Mouse (Mus musculus): ENCODE data around the gene Clec2i.
A peak's percentile ranks its signal among the peaks of the same experiment; 100 is the strongest.
"Not testable (repeated sequence)": the region's sequence is repeated elsewhere in the genome, so short reads cannot be mapped to it uniquely, and the experiment has no call there.

Clec2i gene

DNA sequence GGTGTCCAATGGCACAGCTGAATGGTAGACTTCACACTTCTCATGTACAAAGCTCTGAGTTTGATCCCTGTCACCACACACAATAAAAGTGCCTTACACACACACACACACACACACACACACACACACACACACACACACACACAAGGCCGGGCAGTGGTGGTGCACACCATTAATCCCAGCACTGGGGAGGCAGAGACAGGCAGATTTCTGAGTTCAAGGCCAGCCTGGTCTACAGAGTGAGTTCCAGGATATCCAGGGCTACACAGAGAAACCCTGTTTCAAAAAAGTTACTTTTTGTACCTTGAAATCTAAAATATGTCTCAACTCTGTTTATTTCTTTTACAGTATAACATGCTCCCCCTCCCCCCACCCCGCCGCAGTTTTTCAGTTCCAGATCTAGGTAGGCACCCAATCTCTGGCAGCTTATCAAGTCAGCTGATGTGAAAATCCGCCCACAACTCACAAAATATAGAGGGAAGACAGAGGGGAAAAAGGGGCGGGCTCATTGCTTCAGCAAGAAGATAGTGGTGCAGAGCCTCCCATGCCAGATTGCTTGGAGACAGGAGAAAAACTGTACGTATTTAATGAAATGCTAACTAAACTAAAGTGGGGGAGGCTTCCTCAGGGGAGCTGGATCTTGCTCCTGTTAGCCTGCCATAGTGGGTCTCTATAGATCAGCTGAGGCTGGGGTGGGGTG, at the start of gene Clec2i:
TSS of gene Clec2i (plus strand) at position 498 of the 700 bp plus-strand sequence.
- DNase-seq (ENCODE audit: extremely low read depth, low read depth), result not testable (repeated sequence)

DNA sequence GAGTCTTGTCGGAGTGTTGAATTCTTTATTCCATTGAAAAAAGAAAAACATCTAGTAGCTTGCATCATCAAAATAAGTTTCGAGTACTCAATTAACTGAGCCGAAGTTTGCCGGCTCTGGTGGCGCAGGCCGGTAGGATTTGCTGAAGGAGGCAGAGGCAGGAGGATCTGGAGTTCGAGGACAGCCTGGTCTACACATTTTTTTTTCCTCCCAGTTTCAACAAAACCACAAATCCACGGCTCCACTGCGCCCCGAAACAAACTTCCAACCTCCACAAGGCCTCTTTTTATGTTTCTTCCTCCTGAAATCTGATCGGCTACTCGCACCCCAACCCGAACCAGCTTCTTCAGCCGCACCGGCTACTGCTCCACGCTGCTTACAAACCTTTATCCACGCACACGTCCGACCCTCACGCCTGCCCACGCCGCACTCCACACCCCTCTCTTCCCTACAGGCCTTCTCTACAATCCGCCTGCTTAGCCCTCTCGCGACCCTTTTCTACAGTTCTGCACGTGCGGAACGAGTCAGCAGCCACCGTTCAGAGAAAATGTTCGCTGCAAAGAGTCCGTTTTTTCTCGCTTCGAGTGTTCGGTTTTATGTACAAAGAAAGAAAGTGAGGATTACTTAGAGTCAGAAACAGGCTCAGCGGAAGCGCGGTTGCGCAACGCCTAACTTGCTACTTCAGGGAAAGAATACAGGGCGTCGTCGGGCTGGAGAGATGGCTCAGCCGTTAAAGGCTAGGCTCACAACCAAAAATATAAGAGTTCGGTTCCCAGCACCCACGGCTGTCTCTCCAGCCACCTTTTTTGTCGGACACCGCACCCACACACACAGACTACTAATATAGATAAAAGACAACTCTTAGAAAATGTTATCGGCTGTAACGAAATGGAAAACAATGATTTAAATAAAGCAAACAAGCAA, 48.8 kb upstream of the Clec2i start:
- no peak for DNase-seq (ENCODE audit: extremely low read depth, low read depth)

DNA sequence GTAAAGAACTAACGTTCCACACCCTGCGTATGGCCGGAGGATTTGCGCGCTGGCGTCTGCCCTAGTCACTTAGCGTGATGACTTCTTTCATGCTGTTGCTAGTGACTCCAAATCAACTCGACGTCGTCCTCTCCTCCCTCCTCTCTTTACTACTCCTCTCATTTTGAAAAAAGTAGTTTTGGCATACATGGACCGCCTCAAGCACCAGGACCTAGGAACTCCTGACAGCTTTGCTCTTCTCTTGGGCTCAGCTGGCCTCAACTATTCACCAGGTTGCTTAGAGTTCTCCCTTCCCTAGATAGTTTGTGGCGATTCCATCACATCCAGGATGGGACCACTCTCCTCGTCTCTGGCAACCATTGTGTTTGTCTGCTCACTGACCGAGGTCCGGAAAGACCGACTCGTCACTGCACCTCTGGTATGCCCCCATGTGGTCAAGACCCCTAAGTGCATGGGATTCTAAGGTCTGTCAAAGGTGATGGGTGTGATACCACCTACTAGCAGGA, 48.1 kb upstream of the Clec2i start:
- DNase-seq (ENCODE audit: extremely low read depth, low read depth), result peak; percentile 78

DNA sequence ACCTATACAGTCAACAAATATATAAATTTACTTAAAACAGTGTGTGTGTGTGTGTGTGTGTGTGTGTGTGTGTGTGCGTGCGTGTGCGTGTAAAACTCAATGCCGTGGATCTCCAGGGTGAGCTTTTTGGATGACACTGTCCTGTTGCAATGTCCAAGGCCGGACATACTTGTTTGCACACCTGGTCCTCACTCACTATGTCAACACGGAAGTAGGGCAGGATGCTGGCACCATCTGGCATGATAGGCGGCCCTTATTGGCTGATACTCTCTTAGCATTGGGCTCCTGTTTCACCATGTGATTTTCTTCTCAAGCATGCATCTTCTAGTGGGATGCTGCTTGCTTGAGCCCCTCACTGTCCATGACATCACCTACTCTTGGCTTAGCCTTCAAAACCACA, 47.5 kb upstream of the Clec2i start:
- DNase-seq (ENCODE audit: extremely low read depth, low read depth), result no peak

DNA sequence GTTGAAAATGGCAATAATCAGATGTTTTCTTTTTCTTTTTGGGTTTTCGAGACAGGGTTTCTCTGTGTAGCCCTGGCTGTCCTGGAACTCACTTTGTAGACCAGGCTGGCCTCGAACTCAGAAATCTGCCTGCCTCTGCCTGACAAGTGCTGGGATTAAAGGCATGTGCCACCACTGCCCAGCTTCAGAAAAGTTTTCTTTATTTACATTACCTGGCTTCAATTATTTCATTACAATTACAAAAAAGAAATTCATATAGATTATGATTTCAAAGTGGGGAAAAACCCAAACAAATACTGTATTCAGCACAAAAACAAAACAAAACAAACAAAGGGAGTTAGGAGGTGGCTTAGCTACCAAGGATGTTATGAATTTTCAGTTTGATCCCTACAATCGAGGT, 46.7 kb upstream of the Clec2i start:
- DNase-seq (ENCODE audit: extremely low read depth, low read depth), result not testable (repeated sequence)

DNA sequence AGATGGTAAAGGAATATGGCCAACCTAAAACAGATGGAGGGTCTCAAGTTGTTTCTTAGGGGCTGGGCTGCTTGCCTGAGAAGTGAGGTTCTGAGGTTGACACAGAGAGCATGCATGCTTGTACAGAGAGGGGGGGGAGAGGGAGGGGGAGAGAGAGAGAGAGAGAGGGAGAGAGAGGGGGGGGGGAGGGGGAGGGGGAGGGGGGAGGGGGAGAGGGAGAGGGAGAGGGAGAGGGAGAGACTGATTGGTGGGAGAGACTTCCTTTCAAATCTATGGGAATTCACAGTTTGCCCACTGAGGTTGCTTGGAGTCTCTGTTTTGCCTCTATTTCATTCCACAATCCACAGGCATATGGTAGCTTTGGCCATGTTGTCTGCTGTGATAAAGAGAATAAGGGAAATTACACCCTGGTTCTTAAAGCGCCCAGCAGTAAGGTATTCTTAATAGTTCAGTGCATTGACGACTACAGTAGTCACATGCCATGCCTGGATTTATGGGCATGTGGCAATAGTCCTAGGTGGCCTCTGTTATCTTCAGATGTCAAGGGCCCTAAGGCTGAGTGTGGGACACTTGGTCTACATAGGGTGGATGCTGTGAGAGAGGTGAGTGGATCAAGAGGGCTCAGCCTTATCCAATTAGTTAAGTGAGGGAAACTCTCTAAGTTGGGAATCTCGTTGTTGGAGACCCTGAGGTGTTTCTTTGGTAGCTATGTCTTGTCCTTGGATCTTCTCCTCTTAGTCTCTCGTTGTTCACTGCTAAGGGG, 45.9 kb upstream of the Clec2i start:
- no peak for DNase-seq (ENCODE audit: extremely low read depth, low read depth)

DNA sequence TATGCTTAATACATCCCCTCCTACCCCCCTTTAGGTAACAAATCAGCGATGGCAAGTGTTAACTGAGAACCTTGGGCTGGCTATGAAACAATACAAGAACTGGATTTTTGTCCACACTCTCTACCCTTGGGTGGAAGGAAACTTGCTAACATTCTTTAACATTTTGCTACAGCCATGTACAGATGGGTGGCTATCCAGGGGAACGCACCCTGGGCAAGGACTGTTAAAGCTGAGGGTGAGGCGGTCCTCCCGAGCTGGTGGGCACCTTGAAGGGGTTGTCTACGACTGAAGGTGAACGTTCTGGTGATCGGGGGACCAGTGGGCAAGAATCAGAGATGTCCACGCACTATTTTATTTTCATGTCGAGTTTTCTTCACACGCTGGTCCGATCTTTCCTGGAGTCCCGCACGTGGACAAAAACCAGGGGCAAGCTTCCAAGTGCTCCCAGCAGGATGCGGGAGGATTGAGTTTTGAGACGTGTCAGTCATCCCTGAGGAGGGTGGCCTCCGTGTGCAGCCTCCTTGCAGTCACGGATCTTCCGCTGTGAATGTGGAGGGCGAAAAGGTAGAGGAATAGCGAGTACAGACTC, 44.9 kb upstream of the Clec2i start:
- no peak for DNase-seq (ENCODE audit: extremely low read depth, low read depth)

DNA sequence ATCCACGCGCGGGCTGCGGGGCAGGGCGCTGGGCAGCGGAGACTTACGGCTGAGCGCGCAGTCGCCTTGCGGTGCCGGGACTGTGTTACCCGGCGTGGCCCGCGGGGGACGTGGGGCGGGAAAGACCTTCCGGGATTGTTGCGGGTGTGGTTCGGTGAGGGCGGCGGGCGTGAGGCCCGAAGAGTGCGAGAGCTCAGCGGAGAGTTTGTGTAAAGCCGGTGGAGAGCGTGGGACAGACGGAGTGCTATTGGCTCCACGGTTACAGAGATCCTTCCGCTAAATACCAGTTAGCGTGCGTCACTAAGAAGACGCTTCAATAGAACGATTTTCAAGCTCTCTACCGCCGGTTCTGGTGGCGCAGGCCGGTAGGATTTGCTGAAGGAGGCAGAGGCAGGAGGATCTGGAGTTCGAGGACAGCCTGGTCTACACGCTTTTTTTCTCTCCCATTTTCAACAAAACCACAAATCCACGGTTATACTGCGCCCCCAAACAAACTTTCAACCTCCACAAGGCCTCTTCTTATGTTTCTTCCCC, 44.4 kb upstream of the Clec2i start:
- peak; percentile 84 for DNase-seq (ENCODE audit: extremely low read depth, low read depth)

DNA sequence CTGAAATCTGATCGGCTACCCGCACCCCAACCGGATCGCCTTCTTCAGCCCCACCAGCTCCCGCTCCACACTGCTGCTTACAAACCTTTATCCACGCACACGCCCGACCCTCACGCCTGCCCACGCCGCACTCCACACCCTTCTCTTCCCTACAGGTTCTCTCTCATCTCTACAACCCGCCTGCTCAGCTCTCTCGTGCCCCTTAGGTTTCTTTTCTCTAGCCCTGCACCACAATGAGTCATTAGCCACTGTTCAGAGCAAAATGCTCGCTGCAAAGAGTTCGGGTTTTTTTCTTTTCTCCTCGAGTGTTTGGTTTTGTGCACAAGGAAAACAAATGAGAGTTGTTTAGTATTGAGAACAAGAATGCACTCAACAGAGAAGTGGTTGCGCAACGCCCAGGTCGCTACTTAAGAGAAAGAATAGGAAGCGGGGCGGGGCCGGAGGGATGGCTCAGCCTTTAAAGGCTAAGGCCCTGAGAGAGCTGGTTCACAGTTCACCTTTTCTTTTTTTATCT, 43.9 kb upstream of the Clec2i start:
- peak; percentile 69 for DNase-seq (ENCODE audit: extremely low read depth, low read depth)

DNA sequence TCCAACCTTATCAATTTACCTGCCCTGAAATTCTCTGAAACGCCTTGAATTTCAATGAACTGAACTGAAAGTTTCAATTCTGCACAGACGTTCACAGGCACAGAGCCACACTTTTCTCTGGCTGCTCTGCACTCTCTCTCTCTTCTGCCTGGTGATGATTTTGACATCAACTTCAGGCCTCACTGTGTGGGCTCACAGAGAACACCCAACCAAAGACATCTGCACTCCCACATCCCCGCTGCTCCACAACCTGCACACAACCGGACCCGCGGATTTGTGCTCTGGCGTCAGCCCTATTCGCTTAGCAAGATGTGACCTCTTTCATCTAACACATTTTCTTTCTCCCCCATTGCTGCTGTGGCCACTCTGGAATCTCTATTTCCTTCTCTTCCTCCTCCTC, 43.3 kb upstream of the Clec2i start:
- DNase-seq (ENCODE audit: extremely low read depth, low read depth), result no peak

DNA sequence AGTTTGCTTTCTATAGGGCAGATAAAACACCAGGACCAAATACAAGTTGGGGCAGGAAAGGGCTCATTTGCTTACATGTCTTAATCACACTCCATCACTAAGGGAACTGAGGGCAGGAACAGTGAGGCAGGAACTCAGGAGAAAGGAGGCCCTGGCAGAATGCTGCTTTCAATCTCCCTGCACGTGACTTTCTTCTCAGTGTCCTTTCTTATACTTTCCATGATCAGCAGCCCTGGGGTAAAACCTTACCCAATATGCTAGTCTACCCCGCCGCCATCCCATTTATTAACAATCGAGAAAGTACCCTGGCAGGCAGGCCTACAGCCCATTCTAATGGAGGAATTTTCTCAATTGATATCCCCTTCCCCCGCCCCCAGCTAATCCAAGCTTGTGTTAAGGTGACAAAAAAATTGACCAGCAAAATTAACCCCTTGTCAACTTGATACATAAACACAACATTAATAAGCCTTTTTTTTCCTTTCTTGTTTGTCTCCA, 42.8 kb upstream of the Clec2i start:
- DNase-seq (ENCODE audit: extremely low read depth, low read depth), result no peak

DNA sequence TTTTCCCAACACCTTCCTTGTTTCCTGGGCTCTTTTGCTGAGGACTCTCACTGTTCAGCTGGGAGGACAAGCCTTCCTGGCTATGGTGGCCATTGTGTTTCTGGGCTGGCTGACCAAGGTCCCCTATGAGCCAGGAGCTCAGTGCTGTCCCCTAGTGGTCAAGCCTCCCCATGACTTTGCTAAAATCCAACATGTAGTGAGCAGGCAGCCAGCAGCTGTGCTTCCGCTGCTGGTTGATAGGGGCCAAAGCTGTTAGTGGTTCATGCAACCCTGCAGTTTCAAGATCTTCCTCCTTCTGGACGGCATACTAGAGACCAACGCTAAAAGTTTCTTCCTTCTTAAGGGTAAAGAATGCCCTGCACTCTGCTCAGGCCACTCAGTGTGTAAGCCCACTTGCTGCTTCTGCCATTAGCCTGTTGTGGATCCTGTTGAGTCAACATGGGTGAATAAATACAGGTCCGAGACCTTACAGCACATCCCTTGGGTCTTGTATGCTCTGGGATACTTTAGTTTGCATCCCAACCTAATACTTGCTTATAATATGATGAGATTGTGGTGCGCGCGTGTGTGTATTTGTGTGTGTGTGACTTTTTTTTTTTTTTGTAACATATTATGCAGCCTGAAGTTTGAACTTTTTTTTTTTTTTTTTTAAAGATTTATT, 41.9 kb upstream of the Clec2i start:
- peak; percentile 92 for DNase-seq (ENCODE audit: extremely low read depth, low read depth)

DNA sequence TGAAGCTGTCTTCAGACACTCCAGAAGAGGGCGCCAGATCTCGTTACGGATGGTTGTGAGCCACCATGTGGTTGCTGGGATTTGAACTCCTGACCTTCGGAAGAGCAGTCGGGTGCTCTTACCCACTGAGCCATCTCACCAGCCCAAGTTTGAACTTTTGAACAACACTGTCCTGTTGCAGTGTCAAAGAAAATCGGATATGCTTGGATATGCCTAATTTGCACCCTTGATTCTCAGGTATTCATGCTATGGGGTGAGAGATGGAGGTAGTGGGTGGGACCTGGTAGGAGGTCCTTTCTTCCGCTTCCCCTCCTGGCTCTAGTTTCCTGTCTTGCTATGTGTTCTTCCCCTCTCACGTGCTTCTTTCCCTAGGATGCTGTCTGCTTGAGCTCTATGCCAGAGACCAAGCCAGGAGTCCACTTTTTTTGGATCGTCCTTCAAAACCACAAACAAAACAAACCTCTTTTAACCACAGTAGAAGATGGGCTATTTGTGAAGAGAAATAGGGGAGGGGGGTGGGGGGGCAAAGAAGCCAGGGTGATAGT, 41.3 kb upstream of the Clec2i start:
- no peak for DNase-seq (ENCODE audit: extremely low read depth, low read depth)

DNA sequence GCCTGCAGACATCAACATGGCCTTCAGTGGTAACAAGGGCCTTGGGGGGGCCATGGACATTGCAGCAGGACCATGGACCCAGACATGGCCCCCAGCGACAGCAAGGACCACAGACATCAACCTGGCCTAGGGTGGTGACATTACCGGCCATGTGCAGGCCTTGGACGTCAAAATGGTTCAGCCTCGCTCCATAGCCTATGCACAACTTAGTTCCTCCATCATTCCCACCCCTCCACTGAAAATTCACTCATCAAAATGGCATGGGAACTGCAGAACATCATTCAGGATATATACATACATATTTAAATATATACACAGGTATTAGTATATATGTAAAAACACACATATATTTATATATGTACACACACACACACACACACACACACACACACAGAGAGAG, 40.0 kb upstream of the Clec2i start:
- no peak for DNase-seq (ENCODE audit: extremely low read depth, low read depth)

DNA sequence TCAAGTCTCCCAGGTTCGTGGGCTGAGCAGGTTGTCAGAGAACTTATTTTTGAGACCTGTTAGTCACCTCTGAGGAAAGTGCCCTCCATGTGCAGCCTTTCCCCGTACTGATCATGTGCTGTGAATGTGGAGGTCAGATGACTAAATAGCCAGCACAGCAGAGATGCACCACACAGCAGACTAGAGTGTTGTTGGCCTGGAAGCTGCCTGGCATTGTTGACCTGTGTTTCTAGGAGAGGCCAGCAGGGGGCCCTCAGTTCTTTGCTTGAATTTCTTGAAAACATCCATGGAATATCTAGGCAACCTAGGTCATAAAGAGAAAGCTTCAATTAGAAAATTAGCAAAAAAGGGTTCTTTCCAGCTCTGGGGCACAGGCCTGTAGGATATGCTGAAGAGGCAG, 37.5 kb upstream of the Clec2i start:
- no peak for DNase-seq (ENCODE audit: extremely low read depth, low read depth)

DNA sequence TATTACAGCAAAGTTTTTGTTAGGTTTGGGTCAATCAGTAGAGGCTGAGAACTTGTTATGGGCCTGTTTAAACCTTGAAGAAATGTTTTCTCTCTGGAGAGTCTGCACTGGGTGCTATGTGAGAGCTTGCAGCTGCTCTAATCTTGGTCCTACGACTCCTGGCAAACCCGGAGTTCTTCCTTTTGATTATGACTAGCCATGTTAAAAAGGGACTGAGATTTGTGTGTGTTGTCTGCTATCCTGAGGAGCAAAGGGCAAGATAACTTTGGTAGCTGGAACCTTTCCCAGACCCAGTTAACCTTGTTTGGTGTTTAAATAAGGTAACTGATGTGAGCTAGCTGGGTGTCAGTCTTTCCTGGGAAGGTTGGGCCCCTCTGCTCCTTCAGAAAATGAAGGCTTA, 36.7 kb upstream of the Clec2i start:
- DNase-seq (ENCODE audit: extremely low read depth, low read depth), result no peak

DNA sequence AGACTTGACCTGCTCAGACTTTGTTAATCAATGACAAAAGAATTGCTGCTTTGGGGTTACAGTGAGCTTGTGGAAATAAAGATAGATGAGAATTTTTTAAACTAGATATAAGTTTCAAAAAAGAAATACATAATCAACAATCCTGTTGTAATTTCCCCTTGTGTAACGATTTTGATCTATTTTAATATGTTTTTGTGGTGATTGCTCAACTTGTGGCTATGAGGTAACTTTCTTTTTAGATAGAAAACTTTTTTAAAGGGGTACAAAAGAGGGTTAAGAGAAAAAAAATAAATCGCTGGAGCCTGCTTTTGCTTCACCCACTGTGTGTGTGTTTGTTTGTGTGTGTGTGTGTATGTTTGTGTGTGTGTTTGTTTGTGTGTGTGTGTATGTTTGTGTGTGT, 36.2 kb upstream of the Clec2i start:
- no peak for DNase-seq (ENCODE audit: extremely low read depth, low read depth)

DNA sequence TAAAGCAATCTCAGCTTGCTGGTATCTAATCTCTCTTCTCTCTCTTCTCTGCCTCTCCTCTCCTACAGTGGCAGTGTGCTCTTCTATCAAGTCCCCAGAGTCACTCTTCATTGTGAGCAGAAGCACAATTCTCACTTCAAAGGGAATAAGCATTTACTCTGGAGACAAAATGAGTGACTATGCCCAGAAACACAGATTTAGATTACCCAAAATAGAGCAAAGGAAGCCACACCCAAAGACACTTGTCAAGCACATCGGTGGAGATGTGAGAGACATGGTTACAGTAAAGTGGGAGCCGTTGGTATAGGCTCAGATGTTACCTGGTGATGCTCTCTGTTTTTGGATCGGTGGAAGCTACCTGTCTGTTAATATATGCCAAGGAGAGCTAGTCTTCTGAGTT, 34.6 kb upstream of the Clec2i start:
- DNase-seq (ENCODE audit: extremely low read depth, low read depth), result no peak

DNA sequence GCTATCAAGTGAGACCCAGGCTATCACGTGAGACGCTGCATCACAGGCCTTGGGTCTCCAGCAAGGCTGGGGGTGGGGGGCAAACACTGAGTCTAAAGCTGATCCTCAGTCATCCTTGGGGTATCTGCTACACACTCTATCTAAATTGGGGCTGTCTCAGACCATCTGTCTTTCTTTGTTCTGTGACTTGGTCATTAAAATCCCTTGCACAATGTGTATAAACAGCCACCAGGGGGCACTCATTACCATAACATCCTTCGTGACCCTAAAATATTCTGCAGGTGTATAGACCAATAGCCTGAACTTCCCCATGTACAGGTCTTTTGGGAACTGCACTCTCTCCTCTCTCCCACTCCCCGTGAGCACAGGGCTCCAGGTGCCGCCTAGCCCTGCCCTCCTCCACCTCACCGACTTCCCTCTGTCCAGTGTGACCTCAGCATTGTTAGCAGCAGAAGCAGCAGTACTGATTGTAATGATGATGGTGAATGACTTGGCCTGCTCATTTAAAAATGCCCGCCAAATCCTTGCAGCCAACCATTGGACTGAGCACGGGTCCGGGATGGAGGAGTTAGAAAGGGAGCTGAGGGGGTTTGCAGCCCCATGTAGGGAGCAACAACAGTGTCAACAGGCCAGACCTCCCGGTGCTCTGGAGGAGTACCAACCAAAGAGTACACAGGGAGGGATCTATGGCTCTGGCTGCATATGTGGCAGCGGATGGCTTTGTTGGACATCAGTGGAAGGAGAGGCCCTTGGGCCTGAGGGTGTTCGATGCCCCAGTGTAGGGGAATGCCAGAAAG, 33.2 kb upstream of the Clec2i start:
- no peak for DNase-seq (ENCODE audit: extremely low read depth, low read depth)
